Mouse (Mus musculus) forebrain, postnatal 0 days (tissue): ENCODE measurements around the gene Arvcf. TPM values are rescaled to one million over a fixed set of nuclear protein-coding genes. Genes with fewer than 3 reads are reported as not detected.

Experiments
- ATAC-seq: fragments of 200-750 bp; cut with Nextera tagmentation; 2 replicates; pipeline ENCODE4 v1.8.0; 2017; ENCODE audit warnings: mild to moderate bottlenecking, moderate library complexity
- DNase-seq: peaks from one replicate; pipeline ENCODE4 v3.0.0-alpha.2; 2015
- H3K27ac ChIP-seq: fragments of 300-500 bp; sonication (generic); 2 replicates; pipeline ENCODE4 v1.5.1; 2014; ENCODE audit warnings: low read depth, mild to moderate bottlenecking, antibody characterized with exemption, low read length, moderate library complexity, mixed read lengths
- H3K27me3 ChIP-seq: fragments of 300-500 bp; sonication (generic); 2 replicates; pipeline ENCODE4 v1.6.1; 2014; ENCODE audit warnings: mild to moderate bottlenecking, low read length, mixed read lengths; ENCODE audit not compliant: insufficient read depth
- H3K36me3 ChIP-seq: fragments of 300-500 bp; sonication (generic); 2 replicates; pipeline ENCODE4 v1.6.1; 2014; ENCODE audit warnings: mild to moderate bottlenecking, moderate library complexity; ENCODE audit not compliant: insufficient read depth
- H3K4me1 ChIP-seq: fragments of 300-500 bp; sonication (generic); 2 replicates; pipeline ENCODE4 v1.6.1; 2014; ENCODE audit warnings: antibody characterized with exemption; ENCODE audit not compliant: insufficient read depth
- H3K4me2 ChIP-seq: fragments of 300-500 bp; sonication (generic); 2 replicates; pipeline ENCODE4 v1.6.1; 2014; ENCODE audit warnings: low read depth, mild to moderate bottlenecking, moderate library complexity
- H3K4me3 ChIP-seq: fragments of 300-500 bp; sonication (generic); 2 replicates; pipeline ENCODE4 v1.5.1; 2014; ENCODE audit warnings: low read depth, low read length, mixed read lengths
- H3K9ac ChIP-seq: fragments of 300-500 bp; sonication (generic); 2 replicates; pipeline ENCODE4 v1.6.1; 2014; ENCODE audit warnings: mild to moderate bottlenecking
- H3K9me3 ChIP-seq: fragments of 300-500 bp; sonication (generic); 2 replicates; pipeline ENCODE4 v1.6.1; 2016; ENCODE audit warnings: low read length
- CTCF ChIP-seq: sonication (generic); IDR thresholded peaks from 2 replicates; pipeline ENCODE4 v1.5.1; 2016; ENCODE audit warnings: antibody characterized with exemption, control low read depth, low read depth
- WGBS: fragments of 180-500 bp; shearing (Covaris S2); extraction: QIAGEN DNeasy Blood & Tissue Kit; methylation state at CpG from one replicate; pipeline ENCODE4 v1.1.7; 2014; 5-methylcytosine and 5-hydroxymethylcytosine counted together
- polyA plus RNA-seq: library from polyadenylated mRNA; unstranded; fragments of >200 nt; fragmentation: Nextera tagmentation; extraction: Ambion mirVana; gene quantifications from 2 replicates; pipeline ENCODE4 v1.2.1, GENCODE M21; 2015
- total RNA-seq: library from RNA; depleted of rRNA; stranded (reverse); fragments of >200 nt; gene quantifications from 2 replicates; pipeline ENCODE4 v1.2.3, GENCODE M21; 2014

Gene Arvcf
- total and polyA plus RNA-seq, 2 experiments from 2014 or later: 42.8 to 120 TPM

DNA sequence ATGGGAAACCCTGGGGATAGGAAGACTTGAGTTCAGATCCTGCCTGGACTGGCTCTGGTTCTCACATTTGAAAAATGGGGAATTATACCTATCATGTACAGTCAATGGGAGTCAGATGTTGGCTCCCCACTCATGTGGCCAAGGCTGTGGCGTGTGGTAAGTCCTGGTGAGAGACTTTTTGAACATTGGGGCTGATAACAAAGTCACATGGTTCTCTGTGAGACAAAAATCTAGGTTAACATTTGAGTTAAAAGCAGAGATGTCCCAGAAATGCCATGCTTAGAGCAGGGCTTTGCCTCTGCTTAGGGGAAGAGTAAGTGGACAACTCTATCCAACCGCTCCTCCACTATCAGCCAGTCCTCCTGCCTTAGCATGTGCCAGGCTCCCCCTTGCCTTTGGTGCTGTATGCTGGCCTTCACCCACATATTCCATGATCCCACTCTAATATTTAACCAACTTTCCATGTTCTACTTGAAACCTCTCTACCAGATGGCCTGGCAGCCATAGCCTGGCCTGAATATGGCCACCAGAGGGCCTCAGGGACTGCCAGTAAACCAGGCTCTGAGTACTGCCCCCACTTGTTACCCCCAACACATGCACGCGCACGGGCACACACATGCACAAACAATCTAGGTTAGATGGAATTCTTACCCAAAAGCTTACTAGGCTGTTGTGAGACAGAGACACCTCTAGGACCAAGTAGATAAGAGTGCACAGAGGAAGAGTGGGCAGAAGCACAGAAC lies 3.5 kb downstream of the Arvcf start:
- 42% methylated on average over 5 of the region's 5 CpGs for WGBS
- ATAC-seq (no peak), DNase-seq (peak; percentile 36)
- H3K9me3 ChIP-seq: no peaks in the 10 kb centered on the region
- no peak overlapping the region for H3K4me3 ChIP-seq
- no peak overlapping the region for H3K9ac ChIP-seq
- no peaks in the 10 kb centered on the region for H3K36me3 ChIP-seq
- H3K27ac ChIP-seq: no peak overlapping the region
- peak; percentile 69 for TF ChIP-seq CTCF
- peaks cover 10% of the 10 kb centered on the region for H3K4me1 ChIP-seq
- H3K4me2 ChIP-seq: no peak overlapping the region
- H3K27me3 ChIP-seq: no peaks in the 10 kb centered on the region

DNA sequence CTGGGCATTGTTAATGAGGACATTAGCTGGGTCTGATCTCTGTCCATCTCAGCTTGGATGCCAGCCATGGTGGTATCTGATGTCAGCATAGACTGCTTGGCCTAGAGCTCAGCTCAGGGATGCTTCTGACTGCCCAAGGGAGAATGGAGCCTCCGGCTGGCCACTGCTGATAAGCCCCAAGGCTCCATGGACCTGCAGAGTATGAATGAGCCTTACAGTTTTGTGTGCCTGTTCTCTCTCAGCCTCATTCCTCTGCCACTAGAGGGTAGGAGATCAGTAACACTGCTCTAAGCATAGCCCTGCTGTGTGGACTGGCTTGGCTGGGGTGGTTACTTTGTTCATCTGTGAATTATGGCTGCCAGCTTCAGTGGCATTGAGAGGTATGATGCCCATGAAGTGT lies 5.1 kb downstream of the Arvcf start:
- H3K4me1 ChIP-seq: peaks cover 4% of the 10 kb centered on the region; the same call in 1 of the 2 replicates
- ATAC-seq (no peak), DNase-seq (no peak)
- no peaks in the 10 kb centered on the region for H3K9me3 ChIP-seq
- no peak overlapping the region for H3K27ac ChIP-seq
- TF ChIP-seq CTCF: no peak
- H3K4me2 ChIP-seq: no peak overlapping the region
- whole genome bisulfite sequencing: 75% methylated on average over 1 of the region's 1 CpGs
- H3K9ac ChIP-seq: no peak overlapping the region
- no peak overlapping the region for H3K4me3 ChIP-seq
- no peaks in the 10 kb centered on the region for H3K36me3 ChIP-seq
- no peaks in the 10 kb centered on the region for H3K27me3 ChIP-seq

DNA sequence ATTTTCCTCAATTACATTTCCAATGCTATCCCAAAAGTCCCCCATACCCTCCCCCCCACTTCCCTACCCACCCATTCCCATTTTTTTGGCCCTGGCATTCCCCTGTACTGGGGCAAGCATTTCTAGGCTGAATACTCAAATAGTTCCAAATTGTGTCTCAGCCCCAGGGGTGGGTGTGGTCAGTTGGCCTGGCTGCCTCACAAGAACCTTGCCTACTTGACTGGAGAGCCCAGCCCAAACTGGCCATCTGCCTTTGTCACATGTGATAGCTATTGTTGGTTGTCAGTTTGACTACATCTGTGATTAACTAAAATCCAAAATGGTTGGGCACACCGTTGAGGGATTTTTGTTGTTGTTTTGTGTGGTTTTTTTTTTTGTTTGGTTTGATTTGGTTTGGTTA lies 9.0 kb downstream of the Arvcf start:
- Histone ChIP-seq H3K4me1 (no peaks in the 10 kb centered on the region), H3K9ac (no peak overlapping the region), H3K36me3 (no peaks in the 10 kb centered on the region), H3K27me3 (no peaks in the 10 kb centered on the region), H3K27ac (no peak overlapping the region), H3K9me3 (no peaks in the 10 kb centered on the region), H3K4me3 (no peak overlapping the region), H3K4me2 (no peak overlapping the region)
- TF ChIP-seq CTCF: no peak
- no peak for DNase-seq
- WGBS: 83% methylated on average over 1 of the region's 1 CpGs
- ATAC-seq: no peak

- no peak overlapping the region for H3K27ac ChIP-seq
Measured at GRCm38 (mm10) chr16:18357977-18358376, 10.0 kb downstream of the Arvcf start.

GRCm38 (mm10) chr16:18360151-18360805 lies 12.3 kb downstream of the Arvcf start:
- H3K27me3 ChIP-seq: no peaks in the 10 kb centered on the region
- H3K4me3 ChIP-seq: no peak overlapping the region
- ATAC-seq (no peak), DNase-seq (no peak)
- no peaks in the 10 kb centered on the region for H3K4me1 ChIP-seq
- H3K9ac ChIP-seq: no peak overlapping the region
- no peak overlapping the region for H3K27ac ChIP-seq
- H3K36me3 ChIP-seq: 0 out of 2 replicates have a peak, but pooled peaks cover 9% of the 10 kb centered on the region
- no peak overlapping the region for H3K4me2 ChIP-seq
- 70% methylated on average over 6 of the region's 6 CpGs for WGBS
- H3K9me3 ChIP-seq: no peaks in the 10 kb centered on the region
- no peak for TF ChIP-seq CTCF

More at GRCm38 (mm10) chr16:18357977-18358376, 10.0 kb downstream of the Arvcf start:
- Histone ChIP-seq H3K4me3 (no peak overlapping the region), H3K4me1 (no peaks in the 10 kb centered on the region), H3K4me2 (no peak overlapping the region), H3K9me3 (no peaks in the 10 kb centered on the region), H3K36me3 (no peaks in the 10 kb centered on the region), H3K27me3 (no peaks in the 10 kb centered on the region), H3K9ac (no peak overlapping the region)
- 89% methylated on average over 6 of the region's 6 CpGs for WGBS
- TF ChIP-seq CTCF: no peak
- ATAC-seq: no peak
- no peak for DNase-seq

- Histone ChIP-seq H3K36me3 (0 out of 2 replicates have a peak, but pooled peaks cover 9% of the 10 kb centered on the region), H3K27ac (no peak overlapping the region), H3K9me3 (no peaks in the 10 kb centered on the region), H3K4me1 (no peaks in the 10 kb centered on the region), H3K4me2 (no peak overlapping the region), H3K27me3 (no peaks in the 10 kb centered on the region), H3K9ac (no peak overlapping the region), H3K4me3 (no peak overlapping the region)
- ATAC-seq (no peak), DNase-seq (no peak)
- no peak for TF ChIP-seq CTCF
- 88% methylated on average over 8 of the region's 8 CpGs for WGBS
Measured at GRCm38 (mm10) chr16:18362948-18363347, 15.0 kb downstream of the Arvcf start.

GRCm38 (mm10) chr16:18366849-18367248 lies 18.9 kb downstream of the Arvcf start:
- ATAC-seq: no peak
- Histone ChIP-seq H3K4me1 (no peaks in the 10 kb centered on the region), H3K27me3 (no peaks in the 10 kb centered on the region), H3K4me2 (no peak overlapping the region), H3K36me3 (0 out of 2 replicates have a peak, but pooled peaks cover 9% of the 10 kb centered on the region), H3K27ac (no peak overlapping the region), H3K9me3 (no peaks in the 10 kb centered on the region), H3K9ac (no peak overlapping the region), H3K4me3 (no peak overlapping the region)
- no peak for DNase-seq
- 93% methylated on average over 4 of the region's 4 CpGs for WGBS
- no peak for TF ChIP-seq CTCF
